Mouse (Mus musculus): ENCODE results near the gene H3f3b.

The H3f3b gene

GRCm38 (mm10) chr11:115999538-116000143, 28.1 kb downstream of the H3f3b start:
- peak; percentile 79 for DNase-seq

- no peak for DNase-seq
Measured at GRCm38 (mm10) chr11:115999027-115999426, 28.7 kb downstream of the H3f3b start.

GRCm38 (mm10) chr11:115997662-115998061, 30.1 kb downstream of the H3f3b start:
- DNase-seq, result peak; percentile 29

- DNase-seq, result no peak
Measured at GRCm38 (mm10) chr11:115997047-115997446, 30.7 kb downstream of the H3f3b start.

- no peak for DNase-seq
Measured at GRCm38 (mm10) chr11:115995256-115995655, 32.5 kb downstream of the H3f3b start.

- DNase-seq, result no peak
Measured at GRCm38 (mm10) chr11:115992098-115992497, 35.7 kb downstream of the H3f3b start.

GRCm38 (mm10) chr11:115989686-115990085, 38.1 kb downstream of the H3f3b start:
- DNase-seq, result no peak

GRCm38 (mm10) chr11:115983291-115983690, 44.5 kb downstream of the H3f3b start:
- DNase-seq, result no peak

- DNase-seq, result peak; percentile 35
Measured at GRCm38 (mm10) chr11:115982472-115982871, 45.3 kb downstream of the H3f3b start.

GRCm38 (mm10) chr11:115975544-115975943, 52.2 kb downstream of the H3f3b start:
- DNase-seq, result no peak

- DNase-seq, result no peak
Measured at GRCm38 (mm10) chr11:115975083-115975420, 52.7 kb downstream of the H3f3b start.

- no peak for DNase-seq
Measured at GRCm38 (mm10) chr11:115974309-115975082, 53.3 kb downstream of the H3f3b start, which contains the start of gene Itgb4. TSS of gene Itgb4 (plus strand) at chr11:115974709.

Data from cerebellum, adult 8-10 months (tissue).